Mouse (Mus musculus) embryonic fibroblast, embryonic 13.5 days (primary cell): Measurements from ENCODE around the gene Hpcal4.

Experiments
- CTCF ChIP-seq: IDR thresholded peaks from 2 replicates; pipeline ENCODE4 v1.5.1; 2011; ENCODE audit warnings: mild to moderate bottlenecking, control low read depth, low read length, moderate library complexity, borderline replicate concordance; ENCODE audit not compliant: insufficient read depth
- POLR2A ChIP-seq: IDR thresholded peaks from 2 replicates; pipeline ENCODE4 v1.6.1; 2011; ENCODE audit warnings: low read depth, mild to moderate bottlenecking, control low read depth, low read length, moderate library complexity

DNA sequence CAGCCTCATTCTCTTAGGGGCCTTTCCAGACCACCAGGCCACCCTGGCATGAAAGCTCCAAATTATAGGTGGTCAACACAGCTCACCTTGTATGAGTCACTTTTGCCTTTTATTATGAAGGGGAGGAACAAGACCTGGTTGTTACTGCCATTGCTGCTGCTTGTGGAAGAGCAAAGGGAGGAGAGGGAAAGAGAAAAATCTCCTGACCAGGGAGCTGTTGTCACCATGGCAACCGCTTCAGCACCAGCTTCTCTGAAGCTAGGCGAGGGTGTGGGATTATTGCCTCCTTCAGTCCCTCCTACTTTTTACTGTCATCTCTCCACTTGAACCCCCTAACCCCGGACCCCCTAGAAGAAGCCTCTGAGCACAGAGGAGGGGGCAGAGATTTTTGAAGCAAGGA, 1.8 kb downstream of the Hpcal4 start:
- TF ChIP-seq CTCF (no peak), POLR2A (no peak)
